Mouse (Mus musculus): ENCODE results near the gene Nmral1. TPM values are rescaled to one million over a fixed set of nuclear protein-coding genes. Genes with fewer than 3 reads are reported as not detected.

The Nmral1 gene
- polyA plus RNA-seq, 1 experiment, result 14.8 TPM

- no peaks in the 10 kb centered on the region for H3K4me1 ChIP-seq (ENCODE audit: control insufficient read depth, insufficient read depth, low read length)
- no peak overlapping the region for H3K27ac ChIP-seq (ENCODE audit: insufficient read depth, low read length)
- H3K4me3 ChIP-seq (ENCODE audit: insufficient read depth, low read length), result no peak overlapping the region
- TF ChIP-seq CTCF (IDR thresholded peaks at IDR 0.05; ENCODE audit: borderline replicate concordance, insufficient read depth, low read length), result no peak
- TF ChIP-seq POLR2A (IDR thresholded peaks at IDR 0.05; ENCODE audit: low read depth, low read length), result no peak
Observed at GRCm38 (mm10) chr16:4739994-4740393, 20.8 kb upstream of the Nmral1 start.

GRCm38 (mm10) chr16:4736262-4736661 lies 17.1 kb upstream of the Nmral1 start:
- no peaks in the 10 kb centered on the region for H3K4me1 ChIP-seq (ENCODE audit: control insufficient read depth, insufficient read depth, low read length)
- H3K27ac ChIP-seq (ENCODE audit: insufficient read depth, low read length), result no peak overlapping the region
- H3K4me3 ChIP-seq (ENCODE audit: insufficient read depth, low read length), result no peak overlapping the region
- no peak for TF ChIP-seq CTCF (IDR thresholded peaks at IDR 0.05; ENCODE audit: borderline replicate concordance, insufficient read depth, low read length)
- TF ChIP-seq POLR2A (IDR thresholded peaks at IDR 0.05; ENCODE audit: low read depth, low read length), result no peak

- no peaks in the 10 kb centered on the region for H3K4me1 ChIP-seq (ENCODE audit: control insufficient read depth, insufficient read depth, low read length)
- TF ChIP-seq POLR2A (IDR thresholded peaks at IDR 0.05; ENCODE audit: low read depth, low read length), result no peak
- no peak for TF ChIP-seq CTCF (IDR thresholded peaks at IDR 0.05; ENCODE audit: borderline replicate concordance, insufficient read depth, low read length)
- H3K27ac ChIP-seq (ENCODE audit: insufficient read depth, low read length), result no peak overlapping the region
- no peak overlapping the region for H3K4me3 ChIP-seq (ENCODE audit: insufficient read depth, low read length)
Observed at GRCm38 (mm10) chr16:4730776-4731358, 11.7 kb upstream of the Nmral1 start.

DNA sequence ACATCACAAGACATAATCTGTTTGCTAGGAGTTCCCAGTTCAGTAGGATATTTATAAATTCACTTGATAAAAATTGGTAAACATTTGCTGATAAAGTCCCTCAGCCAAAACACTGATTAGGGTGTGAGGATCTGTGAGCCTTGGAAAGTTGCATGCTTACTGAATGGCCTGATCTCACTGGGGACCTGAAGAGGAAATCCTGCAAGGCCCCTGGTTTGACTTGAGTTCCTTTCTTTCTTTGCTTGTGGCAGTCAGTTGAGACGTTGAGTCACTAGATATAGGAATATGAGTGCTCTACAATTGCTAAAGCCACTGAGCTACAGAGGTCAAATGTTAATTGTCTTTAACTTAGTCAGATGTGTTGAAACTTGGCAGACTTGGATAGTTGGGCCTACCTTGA lies 8.8 kb upstream of the Nmral1 start:
- no peak for TF ChIP-seq CTCF (IDR thresholded peaks at IDR 0.05; ENCODE audit: borderline replicate concordance, insufficient read depth, low read length)
- no peak for TF ChIP-seq POLR2A (IDR thresholded peaks at IDR 0.05; ENCODE audit: low read depth, low read length)
- H3K4me3 ChIP-seq (ENCODE audit: insufficient read depth, low read length), result no peak overlapping the region

GRCm38 (mm10) chr16:4727526-4727925 lies 8.4 kb upstream of the Nmral1 start:
- Histone ChIP-seq H3K4me3 (ENCODE audit: insufficient read depth, low read length) (no peak overlapping the region), H3K4me1 (ENCODE audit: control insufficient read depth, insufficient read depth, low read length) (no peaks in the 10 kb centered on the region), H3K27ac (ENCODE audit: insufficient read depth, low read length) (peak overlapping the region; percentile 42)
- no peak for TF ChIP-seq CTCF (IDR thresholded peaks at IDR 0.05; ENCODE audit: borderline replicate concordance, insufficient read depth, low read length)
- TF ChIP-seq POLR2A (IDR thresholded peaks at IDR 0.05; ENCODE audit: low read depth, low read length), result no peak

More for the DNA sequence above, 8.8 kb upstream of the Nmral1 start:
- Histone ChIP-seq H3K4me1 (ENCODE audit: control insufficient read depth, insufficient read depth, low read length) (no peaks in the 10 kb centered on the region), H3K27ac (ENCODE audit: insufficient read depth, low read length) (peak overlapping the region; percentile 42)

DNA sequence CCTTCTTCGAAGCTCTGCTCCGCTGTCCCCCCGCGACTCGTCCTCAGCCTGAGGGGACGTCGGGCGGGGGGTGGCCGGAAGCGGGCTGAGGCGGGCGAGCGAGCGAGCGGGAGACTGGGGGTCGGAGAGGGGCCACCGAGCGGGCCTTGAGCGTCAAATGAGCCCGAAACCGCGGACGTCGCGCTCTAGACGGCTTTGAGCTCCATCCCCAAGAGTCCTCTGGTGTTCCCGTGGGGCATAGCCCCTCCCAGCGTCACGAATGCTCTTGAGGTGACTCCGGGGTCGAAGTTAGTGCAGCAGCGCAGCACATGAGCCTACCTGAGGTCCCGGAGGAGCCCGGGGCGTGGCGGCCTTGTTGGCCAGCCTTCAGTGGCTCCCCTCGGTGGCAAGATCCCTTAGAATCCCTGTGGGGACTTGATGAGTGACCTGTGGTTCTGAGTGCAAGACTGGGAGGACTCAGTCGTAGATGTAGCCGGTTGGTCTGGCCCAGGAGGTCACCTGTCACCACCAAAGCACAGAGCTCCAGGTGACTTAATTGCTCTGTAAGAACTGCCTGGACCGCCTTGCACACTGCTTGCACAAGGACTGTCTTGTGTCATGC lies 7.5 kb upstream of the Nmral1 start:
- H3K27ac ChIP-seq (ENCODE audit: insufficient read depth, low read length), result no peak overlapping the region
- H3K4me3 ChIP-seq (ENCODE audit: insufficient read depth, low read length), result peak overlapping the region; percentile 86
- H3K4me1 ChIP-seq (ENCODE audit: control insufficient read depth, insufficient read depth, low read length), result no peaks in the 10 kb centered on the region
- TF ChIP-seq CTCF (IDR thresholded peaks at IDR 0.05; ENCODE audit: borderline replicate concordance, insufficient read depth, low read length) (no peak), POLR2A (IDR thresholded peaks at IDR 0.05; ENCODE audit: low read depth, low read length) (no peak)

DNA sequence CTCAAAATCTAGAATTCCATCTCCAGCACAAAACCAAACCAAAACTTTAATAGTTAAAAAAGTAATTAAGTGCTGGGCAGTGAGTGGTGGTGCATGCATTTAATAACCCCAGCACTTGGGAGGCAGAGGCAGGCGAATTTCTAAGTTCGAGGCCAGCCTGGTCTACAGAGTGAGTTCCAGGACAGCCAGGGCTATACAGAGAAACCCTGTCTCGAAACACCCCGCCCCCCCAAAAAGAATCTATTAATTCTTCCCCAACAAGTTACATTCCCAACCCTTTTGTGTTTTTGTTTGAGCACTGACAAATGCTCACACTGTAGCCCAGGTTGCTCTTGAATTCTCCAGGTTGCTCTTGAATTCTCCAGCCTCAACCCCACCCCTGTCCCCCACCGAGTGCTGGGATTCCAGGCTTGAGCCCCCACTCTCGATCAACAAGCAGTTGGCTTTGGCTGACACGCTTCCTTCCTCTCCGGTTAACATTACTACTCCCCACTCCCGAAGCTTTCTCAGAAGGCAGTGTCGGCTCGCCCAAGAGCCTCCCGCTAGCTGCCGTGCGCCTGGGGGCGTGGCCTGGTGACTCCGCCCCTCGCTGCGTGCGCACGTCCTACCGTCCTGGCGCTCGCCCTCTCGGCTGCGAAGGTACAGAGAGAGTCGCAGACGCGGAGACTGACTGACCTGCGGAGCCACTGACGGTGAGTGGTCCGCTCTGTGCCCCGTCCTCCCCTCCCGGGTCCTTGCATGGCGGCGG lies 6.8 kb upstream of the Nmral1 start, which contains the start of gene Hmox2:
Gene Hmox2 (plus strand): TSS at position 582 of the 748 bp plus-strand sequence.
- Histone ChIP-seq H3K27ac (ENCODE audit: insufficient read depth, low read length) (no peak within 1 kb of the TSS), H3K4me1 (ENCODE audit: control insufficient read depth, insufficient read depth, low read length) (no peaks in the 10 kb centered on the region), H3K4me3 (ENCODE audit: insufficient read depth, low read length) (peak within 1 kb of the TSS; percentile 86)
- TF ChIP-seq CTCF (IDR thresholded peaks at IDR 0.05; ENCODE audit: borderline replicate concordance, insufficient read depth, low read length) (no peak), POLR2A (IDR thresholded peaks at IDR 0.05; ENCODE audit: low read depth, low read length) (peak; percentile 99)

GRCm38 (mm10) chr16:4725266-4725665 lies 6.1 kb upstream of the Nmral1 start:
- Histone ChIP-seq H3K4me3 (ENCODE audit: insufficient read depth, low read length) (no peak overlapping the region), H3K27ac (ENCODE audit: insufficient read depth, low read length) (no peak overlapping the region), H3K4me1 (ENCODE audit: control insufficient read depth, insufficient read depth, low read length) (no peaks in the 10 kb centered on the region)
- TF ChIP-seq POLR2A (IDR thresholded peaks at IDR 0.05; ENCODE audit: low read depth, low read length), result no peak
- no peak for TF ChIP-seq CTCF (IDR thresholded peaks at IDR 0.05; ENCODE audit: borderline replicate concordance, insufficient read depth, low read length)

DNA sequence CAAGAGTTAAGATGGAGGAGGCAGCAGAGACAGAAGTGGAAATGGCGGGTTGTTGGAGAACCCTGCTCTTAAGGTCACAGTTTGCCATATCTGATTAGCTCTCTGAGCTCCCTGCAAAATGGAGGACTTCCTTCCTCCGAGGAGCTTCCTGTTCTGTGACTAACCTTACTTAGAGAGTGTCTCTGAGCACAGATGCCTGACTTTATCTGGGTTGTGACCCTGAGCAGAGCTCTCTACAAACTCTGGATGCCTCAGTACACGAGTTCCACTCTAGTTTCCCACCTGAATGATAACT lies 3.7 kb upstream of the Nmral1 start:
- Histone ChIP-seq H3K27ac (ENCODE audit: insufficient read depth, low read length) (no peak overlapping the region), H3K4me3 (ENCODE audit: insufficient read depth, low read length) (no peak overlapping the region), H3K4me1 (ENCODE audit: control insufficient read depth, insufficient read depth, low read length) (no peaks in the 10 kb centered on the region)
- TF ChIP-seq POLR2A (IDR thresholded peaks at IDR 0.05; ENCODE audit: low read depth, low read length) (no peak), CTCF (IDR thresholded peaks at IDR 0.05; ENCODE audit: borderline replicate concordance, insufficient read depth, low read length) (no peak)
